Mouse (Mus musculus) intestine, embryonic 16.5 days (tissue): ENCODE results near the gene Calr. TPM values are rescaled to one million over a fixed set of nuclear protein-coding genes. Genes with fewer than 3 reads are reported as not detected.

Experiments used
- ATAC-seq: fragments of 200-750 bp; cut with Nextera tagmentation; 2 replicates; pipeline ENCODE4 v1.8.0; 2017; ENCODE audit warnings: moderate TSS enrichment, moderate library complexity
- H3K27ac ChIP-seq: fragments of 300-500 bp; sonication (generic); 2 replicates; pipeline ENCODE4 v1.5.1; 2014; ENCODE audit warnings: mild to moderate bottlenecking, low read length
- H3K27me3 ChIP-seq: fragments of 300-500 bp; sonication (generic); replicated peaks from 2 replicates; pipeline ENCODE4 v1.6.1; 2014; ENCODE audit warnings: low read length, control low read depth, mixed read lengths; ENCODE audit not compliant: control insufficient read depth, insufficient read depth
- H3K36me3 ChIP-seq: fragments of 300-500 bp; sonication (generic); 2 replicates; pipeline ENCODE4 v1.6.1; 2014; ENCODE audit warnings: low read length, control low read depth; ENCODE audit not compliant: control insufficient read depth, insufficient read depth
- H3K4me1 ChIP-seq: fragments of 300-500 bp; sonication (generic); 2 replicates; pipeline ENCODE4 v1.6.1; 2014; ENCODE audit warnings: low read length, control low read depth, mixed read lengths; ENCODE audit not compliant: control insufficient read depth, insufficient read depth
- H3K4me2 ChIP-seq: fragments of 300-500 bp; sonication (generic); 2 replicates; pipeline ENCODE4 v1.6.1; 2014; ENCODE audit warnings: low read depth, low read length, control low read depth
- H3K4me3 ChIP-seq: fragments of 300-500 bp; sonication (generic); 2 replicates; pipeline ENCODE4 v1.5.1; 2014; ENCODE audit warnings: mild to moderate bottlenecking, low read length
- H3K9ac ChIP-seq: fragments of 300-500 bp; sonication (generic); 2 replicates; pipeline ENCODE4 v1.6.1; 2014; ENCODE audit warnings: low read depth, low read length
- H3K9me3 ChIP-seq: fragments of 300-500 bp; sonication (generic); 2 replicates; pipeline ENCODE4 v1.6.1; 2016; ENCODE audit warnings: low read length, control low read depth; ENCODE audit not compliant: control insufficient read depth
- WGBS: fragments of 180-500 bp; shearing (Covaris S2); extraction: QIAGEN DNeasy Blood & Tissue Kit; methylation state at CpG from one replicate; pipeline ENCODE4 v1.1.7; 2014; 5-methylcytosine and 5-hydroxymethylcytosine counted together
- polyA plus RNA-seq: library from polyadenylated mRNA; unstranded; fragments of >200 nt; fragmentation: Nextera tagmentation; extraction: Ambion mirVana; gene quantifications from 2 replicates; pipeline ENCODE4 v1.2.1, GENCODE M21; 2015

The Calr gene
- polyA plus RNA-seq, 1 experiment from 2014 or later = 1,204 TPM

GRCm38 (mm10) chr8:84811303-84811702, 35.4 kb downstream of the Calr start:
- H3K27ac ChIP-seq = no peak overlapping the region
- peak overlapping the region; percentile 60 for H3K9ac ChIP-seq
- peak overlapping the region; percentile 67 for H3K4me2 ChIP-seq
- H3K4me3 ChIP-seq = peak overlapping the region; percentile 43
- ATAC-seq = no peak
- H3K9me3 ChIP-seq = no peaks in the 10 kb centered on the region
- peaks cover 10% of the 10 kb centered on the region; the same call in 1 of the 2 replicates for H3K4me1 ChIP-seq
- peaks cover 24% of the 10 kb centered on the region for H3K27me3 ChIP-seq
- H3K36me3 ChIP-seq = no peaks in the 10 kb centered on the region
- WGBS = 23% methylated on average over 10 of the region's 10 CpGs

- H3K27ac ChIP-seq = no peak overlapping the region
- under 1% methylated on average over 32 of the region's 32 CpGs for WGBS
- peak overlapping the region; percentile 67 for H3K4me2 ChIP-seq
- H3K36me3 ChIP-seq = no peaks in the 10 kb centered on the region
- peak overlapping the region; percentile 60 for H3K9ac ChIP-seq
- peak overlapping the region; percentile 43 for H3K4me3 ChIP-seq
- peak; percentile 72 for ATAC-seq
- peaks cover 3% of the 10 kb centered on the region; the same call in 1 of the 2 replicates for H3K9me3 ChIP-seq
- peaks cover 10% of the 10 kb centered on the region; the same call in 1 of the 2 replicates for H3K4me1 ChIP-seq
- H3K27me3 ChIP-seq = peaks cover 24% of the 10 kb centered on the region
Measured at GRCm38 (mm10) chr8:84810896-84811295, 35.8 kb downstream of the Calr start.

GRCm38 (mm10) chr8:84809941-84810280, 36.8 kb downstream of the Calr start:
- H3K27ac ChIP-seq = no peak overlapping the region
- peaks cover 25% of the 10 kb centered on the region for H3K27me3 ChIP-seq
- H3K4me2 ChIP-seq = no peak overlapping the region
- H3K9ac ChIP-seq = no peak overlapping the region
- peaks cover 3% of the 10 kb centered on the region; the same call in 1 of the 2 replicates for H3K9me3 ChIP-seq
- H3K36me3 ChIP-seq = no peaks in the 10 kb centered on the region
- peaks cover 6% of the 10 kb centered on the region; the same call in 1 of the 2 replicates for H3K4me1 ChIP-seq
- H3K4me3 ChIP-seq = no peak overlapping the region
- 74% methylated on average over 5 of the region's 5 CpGs for WGBS
- no peak for ATAC-seq

- H3K36me3 ChIP-seq = no peaks in the 10 kb centered on the region
- WGBS = 57% methylated on average over 12 of the region's 12 CpGs
- H3K4me3 ChIP-seq = no peak overlapping the region
- H3K4me2 ChIP-seq = no peak overlapping the region
- no peak overlapping the region for H3K9ac ChIP-seq
- H3K4me1 ChIP-seq = peaks cover 6% of the 10 kb centered on the region; the same call in 1 of the 2 replicates
- no peak for ATAC-seq
- no peak overlapping the region for H3K27ac ChIP-seq
- H3K27me3 ChIP-seq = peaks cover 31% of the 10 kb centered on the region
- peaks cover 3% of the 10 kb centered on the region; the same call in 1 of the 2 replicates for H3K9me3 ChIP-seq
Measured at GRCm38 (mm10) chr8:84809109-84809940, 37.4 kb downstream of the Calr start.

- no peak overlapping the region for H3K4me3 ChIP-seq
- peaks cover 35% of the 10 kb centered on the region for H3K27me3 ChIP-seq
- WGBS = 91% methylated on average over 5 of the region's 5 CpGs
- H3K9ac ChIP-seq = no peak overlapping the region
- H3K9me3 ChIP-seq = peaks cover 3% of the 10 kb centered on the region; the same call in 1 of the 2 replicates
- H3K27ac ChIP-seq = no peak overlapping the region
- no peaks in the 10 kb centered on the region for H3K36me3 ChIP-seq
- ATAC-seq = no peak
- H3K4me2 ChIP-seq = no peak overlapping the region
- H3K4me1 ChIP-seq = peaks cover 5% of the 10 kb centered on the region; the same call in 1 of the 2 replicates
Measured at GRCm38 (mm10) chr8:84806031-84806430, 40.7 kb downstream of the Calr start.

- ATAC-seq = peak; percentile 48
- peak within 1 kb of the TSS; percentile 77 for H3K27ac ChIP-seq
- no peaks in the 10 kb centered on the region for H3K36me3 ChIP-seq
- peak within 1 kb of the TSS; percentile 87 for H3K9ac ChIP-seq
- H3K9me3 ChIP-seq = no peaks in the 10 kb centered on the region
- under 1% methylated on average over 73 of the region's 125 CpGs for WGBS
- H3K4me3 ChIP-seq = peak within 1 kb of the TSS; percentile 74
- peak within 1 kb of the TSS; percentile 94 for H3K4me2 ChIP-seq
- H3K27me3 ChIP-seq = peaks cover 67% of the 10 kb centered on the region
- peaks cover 8% of the 10 kb centered on the region for H3K4me1 ChIP-seq
Measured at GRCm38 (mm10) chr8:84799999-84800831, 46.5 kb downstream of the Calr start, which contains the start of gene Nfix. Nfix (minus strand) TSS chr8:84800344.

GRCm38 (mm10) chr8:84799136-84799931, 47.4 kb downstream of the Calr start:
- H3K9ac ChIP-seq = peak overlapping the region; percentile 87
- WGBS = 1% methylated on average over 97 of the region's 108 CpGs
- peak overlapping the region; percentile 74 for H3K4me3 ChIP-seq
- H3K27ac ChIP-seq = peak overlapping the region; percentile 77
- H3K36me3 ChIP-seq = no peaks in the 10 kb centered on the region
- no peaks in the 10 kb centered on the region for H3K9me3 ChIP-seq
- peaks cover 12% of the 10 kb centered on the region for H3K4me1 ChIP-seq
- H3K4me2 ChIP-seq = peak overlapping the region; percentile 94
- H3K27me3 ChIP-seq = peaks cover 69% of the 10 kb centered on the region
- peak; percentile 31 for ATAC-seq

GRCm38 (mm10) chr8:84798446-84799135, 48.1 kb downstream of the Calr start:
- WGBS = 56% methylated on average over 10 of the region's 10 CpGs

More at GRCm38 (mm10) chr8:84798446-84799135, 48.1 kb downstream of the Calr start:
- Histone ChIP-seq H3K9me3 (no peaks in the 10 kb centered on the region), H3K9ac (peak overlapping the region; percentile 87), H3K27ac (no peak overlapping the region), H3K4me2 (peak overlapping the region; percentile 94), H3K4me1 (peaks cover 17% of the 10 kb centered on the region), H3K36me3 (no peaks in the 10 kb centered on the region), H3K27me3 (peaks cover 73% of the 10 kb centered on the region), H3K4me3 (peak overlapping the region; percentile 74)
- no peak for ATAC-seq
